Mouse (Mus musculus): Measurements from ENCODE around the gene Hspd1.
A peak's percentile ranks its signal among the peaks of the same experiment; 100 is the strongest.

DNA sequence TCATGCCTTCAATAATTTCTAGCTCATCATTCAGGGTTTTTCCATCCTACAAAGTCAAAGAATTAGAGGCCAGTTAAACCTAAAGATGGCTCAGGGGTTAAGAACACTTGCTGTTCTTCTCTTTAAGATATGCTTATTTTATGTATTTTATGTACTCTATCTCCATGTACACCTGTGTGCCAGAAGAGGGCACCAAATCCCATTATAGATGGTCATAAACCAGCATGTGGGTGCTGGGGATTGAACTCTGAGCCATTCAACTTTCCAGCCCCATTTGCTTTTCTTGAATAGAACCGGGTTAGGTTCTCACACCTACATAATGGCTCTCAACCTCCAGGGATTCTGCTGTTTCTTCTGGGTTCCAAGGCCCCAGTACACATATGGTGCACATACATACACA is 5.9 kb downstream of the Hspd1 start:
- peak; percentile 43; the same call in 1 of the 2 replicates for TF ChIP-seq CTCF (IDR thresholded peaks at IDR 0.05)
- no peak for TF ChIP-seq EP300 (IDR thresholded peaks at IDR 0.05)
